Mouse (Mus musculus): ENCODE results near the gene Inpp4b. TPM values are rescaled to one million over a fixed set of nuclear protein-coding genes. Genes with fewer than 3 reads are reported as not detected.
"Not testable (repeated sequence)": the region's sequence is repeated elsewhere in the genome, so short reads cannot be mapped to it uniquely, and the experiment has no call there.

Gene Inpp4b
- polyA plus RNA-seq, 1 experiment from 2014 or later = 5.0 TPM

DNA sequence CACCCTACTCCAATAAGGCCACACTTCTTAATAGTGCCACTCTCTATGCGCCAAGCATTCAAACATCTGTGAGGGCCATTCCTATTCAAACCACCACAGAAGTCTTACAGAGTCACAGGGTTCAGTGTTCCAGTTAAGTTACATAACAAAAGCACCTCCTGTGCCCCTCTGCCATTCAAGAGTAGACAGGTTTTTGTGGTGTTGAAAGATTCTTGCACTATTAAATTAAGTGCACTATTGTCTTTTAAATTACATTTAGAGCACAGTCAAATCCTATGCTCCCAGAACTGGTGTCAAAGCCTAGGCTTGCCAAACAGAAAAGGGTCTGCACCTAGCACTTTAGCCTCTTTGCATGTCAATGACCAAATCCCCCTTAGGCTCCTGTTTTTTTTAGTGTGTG, 550.9 kb downstream of the Inpp4b start:
- H3K4me3 ChIP-seq = no peak overlapping the region
- H3K9me3 ChIP-seq = no peaks in the 10 kb centered on the region
- H3K27ac ChIP-seq = no peak overlapping the region
- DNase-seq (ENCODE audit: extremely low spot score, low spot score) = no peak
- H3K27me3 ChIP-seq (ENCODE audit: poor library complexity, severe bottlenecking) = no peaks in the 10 kb centered on the region
- WGBS = 78% methylated on average over 1 of the region's 1 CpGs
- no peaks in the 10 kb centered on the region for H3K4me1 ChIP-seq
- H3K36me3 ChIP-seq (replicated peaks) = no peaks in the 10 kb centered on the region

DNA sequence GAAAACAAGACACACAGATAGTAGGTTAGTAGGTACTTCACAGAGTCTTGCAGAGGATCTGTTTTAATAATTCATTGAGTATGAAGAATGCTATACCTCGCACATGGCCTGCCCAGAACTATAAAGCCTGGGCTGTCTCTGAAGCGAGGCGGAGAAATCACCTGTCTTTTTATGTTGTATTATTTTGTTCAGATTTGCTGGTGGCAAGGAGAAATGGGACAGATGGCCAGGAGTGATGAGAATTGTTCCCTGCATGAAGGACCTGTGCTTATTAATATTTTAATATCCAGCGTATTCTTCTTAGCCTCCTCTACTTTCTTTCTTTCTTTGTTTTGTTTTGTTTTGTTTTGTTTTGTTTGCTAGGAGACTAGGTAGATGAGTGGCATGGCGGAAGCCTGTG, 604.5 kb downstream of the Inpp4b start:
- H3K9me3 ChIP-seq = no peaks in the 10 kb centered on the region
- WGBS = 89% methylated on average over 5 of the region's 5 CpGs
- H3K36me3 ChIP-seq (replicated peaks) = no peaks in the 10 kb centered on the region
- no peak for DNase-seq (ENCODE audit: extremely low spot score, low spot score)
- H3K4me1 ChIP-seq = no peaks in the 10 kb centered on the region
- no peaks in the 10 kb centered on the region for H3K27me3 ChIP-seq (ENCODE audit: poor library complexity, severe bottlenecking)
- no peak overlapping the region for H3K27ac ChIP-seq
- no peak overlapping the region for H3K4me3 ChIP-seq

DNA sequence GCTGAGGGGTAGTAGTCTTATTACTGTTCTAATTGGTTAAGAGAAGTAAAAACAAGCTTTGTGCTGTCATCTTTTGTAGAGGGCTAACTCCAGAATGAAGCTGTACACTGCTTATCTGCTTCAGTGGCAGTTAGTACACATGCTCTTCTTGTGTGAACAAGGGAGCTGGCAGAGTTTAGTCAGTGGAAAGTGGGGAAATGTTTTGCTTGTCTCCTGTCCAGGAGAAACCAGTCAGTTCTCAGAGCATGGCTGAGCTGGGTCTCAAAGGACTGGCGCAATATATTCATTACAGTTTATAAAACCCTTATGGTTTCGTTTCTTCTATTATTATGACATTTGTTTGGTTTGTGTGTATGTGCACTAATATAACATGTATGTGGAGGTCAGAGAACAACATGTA, 610.7 kb downstream of the Inpp4b start:
- 92% methylated on average over 2 of the region's 2 CpGs for WGBS

DNA sequence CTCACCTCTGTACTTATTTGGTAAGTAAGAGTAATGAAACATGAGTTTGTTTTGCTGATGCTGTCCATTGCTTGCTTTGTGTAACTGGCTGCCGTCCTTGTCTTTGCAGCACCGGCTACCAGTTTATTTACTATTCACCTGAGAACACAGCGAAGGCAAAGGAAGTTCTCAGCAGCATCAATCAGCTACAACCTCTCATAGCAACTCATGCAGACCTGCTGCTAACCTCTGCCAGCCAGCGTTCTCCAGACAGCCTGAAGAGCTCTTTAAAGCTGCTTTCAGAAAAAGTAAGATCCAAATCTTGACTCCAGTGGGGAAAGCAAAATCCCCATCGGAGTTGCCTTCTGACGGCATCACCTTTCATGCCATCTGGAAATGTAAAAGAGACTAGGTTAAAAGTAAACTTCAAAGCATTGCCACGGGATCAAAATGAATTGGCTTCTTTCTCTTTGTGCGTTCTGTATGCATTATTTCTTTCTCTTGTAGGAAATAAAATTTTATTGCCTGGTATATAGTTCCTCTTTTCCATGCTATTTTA, 642.8 kb downstream of the Inpp4b start:
- Histone ChIP-seq H3K36me3 (replicated peaks) (no peaks in the 10 kb centered on the region), H3K4me3 (no peak overlapping the region), H3K27me3 (ENCODE audit: poor library complexity, severe bottlenecking) (no peaks in the 10 kb centered on the region), H3K4me1 (no peaks in the 10 kb centered on the region), H3K27ac (no peak overlapping the region), H3K9me3 (no peaks in the 10 kb centered on the region)
- no peak for DNase-seq (ENCODE audit: extremely low spot score, low spot score)
- 76% methylated on average over 8 of the region's 8 CpGs for WGBS

More for the DNA sequence above, 610.7 kb downstream of the Inpp4b start:
- Histone ChIP-seq H3K4me3 (no peak overlapping the region), H3K4me1 (no peaks in the 10 kb centered on the region), H3K27me3 (ENCODE audit: poor library complexity, severe bottlenecking) (no peaks in the 10 kb centered on the region), H3K27ac (no peak overlapping the region), H3K36me3 (replicated peaks) (no peaks in the 10 kb centered on the region), H3K9me3 (no peaks in the 10 kb centered on the region)
- DNase-seq (ENCODE audit: extremely low spot score, low spot score) = no peak

DNA sequence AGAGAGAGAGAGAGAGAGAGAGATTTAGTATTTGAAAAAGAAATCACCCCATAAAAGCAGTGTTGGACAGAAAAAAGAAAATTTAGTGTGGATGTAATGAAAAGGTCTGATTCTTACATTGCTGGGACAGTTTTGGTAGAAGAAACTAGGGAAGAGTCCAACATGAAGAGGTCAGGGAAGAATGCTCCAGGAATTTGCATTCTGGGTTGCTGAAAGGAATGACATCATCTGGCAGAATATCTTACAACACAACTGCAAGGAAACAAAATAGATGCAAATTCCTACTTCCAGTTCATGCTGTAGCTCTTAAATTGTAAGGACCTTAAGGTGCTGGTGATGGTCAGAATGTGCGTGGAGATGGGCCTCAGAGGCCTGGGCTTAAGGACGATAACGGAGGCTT, 650.6 kb downstream of the Inpp4b start:
- DNase-seq (ENCODE audit: extremely low spot score, low spot score) = no peak
- Histone ChIP-seq H3K4me1 (no peaks in the 10 kb centered on the region), H3K4me3 (no peak overlapping the region), H3K27me3 (ENCODE audit: poor library complexity, severe bottlenecking) (no peaks in the 10 kb centered on the region), H3K9me3 (no peaks in the 10 kb centered on the region), H3K36me3 (replicated peaks) (no peaks in the 10 kb centered on the region), H3K27ac (no peak overlapping the region)
- 92% methylated on average over 3 of the region's 3 CpGs for WGBS

DNA sequence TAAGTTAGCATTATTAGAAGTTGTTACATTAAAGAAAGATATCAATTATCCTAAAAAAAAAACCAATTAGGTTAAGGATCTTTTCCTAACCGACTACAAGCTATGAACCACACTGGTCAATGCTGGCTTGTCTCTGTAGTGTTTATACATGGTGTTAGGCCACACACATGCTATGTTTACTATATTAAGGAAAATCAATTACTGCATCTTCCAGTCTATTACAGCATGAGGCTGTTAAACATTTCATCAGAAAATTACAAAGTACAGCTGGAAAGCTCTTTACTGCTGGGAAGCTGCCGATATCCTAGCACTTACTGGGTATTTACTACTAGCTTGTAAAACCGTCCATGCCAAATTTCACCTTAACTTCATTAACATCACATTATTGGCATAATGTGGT, 653.9 kb downstream of the Inpp4b start:
- Histone ChIP-seq H3K4me1 (no peaks in the 10 kb centered on the region), H3K27me3 (ENCODE audit: poor library complexity, severe bottlenecking) (no peaks in the 10 kb centered on the region), H3K36me3 (replicated peaks) (no peaks in the 10 kb centered on the region), H3K27ac (no peak overlapping the region), H3K4me3 (no peak overlapping the region), H3K9me3 (no peaks in the 10 kb centered on the region)
- no peak for DNase-seq (ENCODE audit: extremely low spot score, low spot score)
- WGBS = 96% methylated on average over 3 of the region's 3 CpGs

DNA sequence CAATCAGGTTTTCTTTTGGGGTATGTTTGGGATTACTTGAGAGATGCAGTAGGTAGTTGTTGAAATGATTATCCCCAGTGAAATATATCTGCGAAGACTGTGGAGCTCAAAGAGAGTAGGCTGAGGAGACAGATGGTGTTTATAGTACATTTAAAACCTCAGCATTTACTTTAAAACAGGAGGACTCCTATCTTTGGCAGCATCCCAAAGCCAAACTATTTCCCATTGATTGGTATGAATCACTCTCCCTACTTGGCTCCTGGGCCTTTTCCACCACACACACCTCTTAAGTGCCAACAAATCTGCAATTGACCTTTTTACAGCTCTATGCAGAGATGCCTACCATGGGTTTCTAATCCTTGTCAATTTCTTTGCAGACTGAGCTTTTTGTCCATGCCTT, 654.5 kb downstream of the Inpp4b start:
- Histone ChIP-seq H3K4me1 (no peaks in the 10 kb centered on the region), H3K9me3 (no peaks in the 10 kb centered on the region), H3K27ac (no peak overlapping the region), H3K4me3 (no peak overlapping the region), H3K27me3 (ENCODE audit: poor library complexity, severe bottlenecking) (no peaks in the 10 kb centered on the region), H3K36me3 (replicated peaks) (no peaks in the 10 kb centered on the region)
- no peak for DNase-seq (ENCODE audit: extremely low spot score, low spot score)
- 89% methylated on average over 1 of the region's 1 CpGs for WGBS

DNA sequence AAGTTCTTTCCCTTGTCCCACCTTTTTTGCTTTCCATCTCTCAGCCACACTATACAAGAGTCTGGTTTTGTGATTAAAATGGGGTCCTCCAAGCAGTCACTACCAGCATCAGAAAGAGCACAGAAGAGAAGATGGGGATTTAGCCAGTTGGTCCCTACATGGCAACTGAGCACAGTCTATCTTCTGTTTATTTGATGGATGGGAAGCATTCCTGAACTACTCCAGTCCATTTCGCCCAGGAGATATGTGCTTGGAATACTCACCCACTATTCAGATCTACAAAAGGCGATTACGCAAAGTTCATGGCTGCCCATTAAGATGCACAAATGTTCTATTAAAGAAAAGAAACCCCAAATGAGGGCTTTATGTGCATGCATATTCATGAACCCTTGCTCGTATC, 661.8 kb downstream of the Inpp4b start:
- WGBS = 96% methylated on average over 4 of the region's 4 CpGs
- Histone ChIP-seq H3K4me1 (no peaks in the 10 kb centered on the region), H3K36me3 (replicated peaks) (no peaks in the 10 kb centered on the region), H3K4me3 (no peak overlapping the region), H3K27me3 (ENCODE audit: poor library complexity, severe bottlenecking) (no peaks in the 10 kb centered on the region), H3K27ac (no peak overlapping the region), H3K9me3 (no peaks in the 10 kb centered on the region)
- no peak for DNase-seq (ENCODE audit: extremely low spot score, low spot score)

DNA sequence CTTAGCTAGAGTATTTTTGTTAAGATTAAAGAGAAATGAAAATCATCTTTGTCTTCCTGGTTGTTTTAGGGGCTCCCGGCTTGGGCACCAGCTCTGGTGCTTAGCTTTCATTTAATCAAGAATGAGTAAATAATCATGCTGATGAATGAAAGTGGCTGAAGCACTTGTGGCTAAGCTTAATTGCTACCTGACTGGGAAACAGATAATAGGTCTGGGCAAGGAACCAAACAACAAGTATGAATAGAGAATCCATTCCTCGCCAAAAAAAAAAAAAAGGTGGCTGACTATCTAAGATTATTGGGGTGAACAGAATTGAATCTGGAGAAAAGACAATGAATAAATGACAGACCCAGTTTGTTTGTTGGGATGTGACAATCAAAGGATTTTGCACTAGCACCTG, 663.1 kb downstream of the Inpp4b start:
- WGBS = 73% methylated on average over 2 of the region's 2 CpGs
- no peaks in the 10 kb centered on the region for H3K4me1 ChIP-seq
- H3K4me3 ChIP-seq = no peak overlapping the region
- DNase-seq (ENCODE audit: extremely low spot score, low spot score) = no peak
- no peaks in the 10 kb centered on the region for H3K36me3 ChIP-seq (replicated peaks)
- no peaks in the 10 kb centered on the region for H3K27me3 ChIP-seq (ENCODE audit: poor library complexity, severe bottlenecking)
- H3K27ac ChIP-seq = no peak overlapping the region
- no peaks in the 10 kb centered on the region for H3K9me3 ChIP-seq

DNA sequence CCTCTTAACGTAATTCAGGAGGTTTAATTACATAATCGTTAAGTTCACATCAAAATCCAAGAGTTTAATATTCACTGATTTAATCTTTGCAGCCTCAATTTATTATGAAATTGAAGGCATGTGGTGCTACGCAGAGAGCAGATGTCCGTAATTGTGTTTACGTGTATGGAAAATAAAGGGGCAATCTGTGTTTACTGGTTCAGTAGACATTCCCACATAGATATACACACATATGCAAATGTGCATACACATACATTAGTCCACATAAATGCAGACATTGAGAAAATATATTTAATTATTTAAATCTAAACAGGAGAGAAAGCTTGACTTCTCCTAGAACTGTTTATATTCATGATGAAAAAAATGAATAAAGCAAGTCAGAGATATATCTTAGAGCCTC, 675.4 kb downstream of the Inpp4b start:
- Histone ChIP-seq H3K27ac (no peak overlapping the region), H3K4me3 (no peak overlapping the region), H3K36me3 (replicated peaks) (no peaks in the 10 kb centered on the region), H3K27me3 (ENCODE audit: poor library complexity, severe bottlenecking) (no peaks in the 10 kb centered on the region), H3K4me1 (no peaks in the 10 kb centered on the region), H3K9me3 (no peaks in the 10 kb centered on the region)
- WGBS = 92% methylated on average over 5 of the region's 5 CpGs
- DNase-seq (ENCODE audit: extremely low spot score, low spot score) = no peak

DNA sequence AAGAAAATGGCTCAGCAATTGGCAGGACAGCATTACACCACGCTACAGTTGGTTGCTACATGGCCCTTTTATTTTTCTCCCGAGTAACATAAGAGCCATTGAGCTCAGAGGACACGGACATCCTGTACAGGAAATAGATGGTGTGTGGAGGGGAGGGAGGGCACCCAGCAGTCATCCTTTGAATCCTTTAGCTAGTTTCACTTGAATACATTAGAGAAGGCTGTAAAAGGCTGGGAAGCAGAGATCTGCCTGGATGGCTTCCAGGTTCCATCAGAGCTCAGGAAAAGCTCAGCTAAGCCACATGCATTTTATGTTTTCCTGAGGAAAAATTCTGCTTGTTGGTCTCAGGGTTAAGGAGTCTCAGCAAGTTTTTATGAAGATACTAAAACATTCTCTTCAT, 685.0 kb downstream of the Inpp4b start:
- no peak for DNase-seq (ENCODE audit: extremely low spot score, low spot score)
- Histone ChIP-seq H3K27me3 (ENCODE audit: poor library complexity, severe bottlenecking) (no peaks in the 10 kb centered on the region), H3K4me1 (no peaks in the 10 kb centered on the region), H3K27ac (no peak overlapping the region), H3K9me3 (no peaks in the 10 kb centered on the region), H3K36me3 (replicated peaks) (no peaks in the 10 kb centered on the region), H3K4me3 (no peak overlapping the region)
- WGBS = 76% methylated on average over 3 of the region's 3 CpGs

DNA sequence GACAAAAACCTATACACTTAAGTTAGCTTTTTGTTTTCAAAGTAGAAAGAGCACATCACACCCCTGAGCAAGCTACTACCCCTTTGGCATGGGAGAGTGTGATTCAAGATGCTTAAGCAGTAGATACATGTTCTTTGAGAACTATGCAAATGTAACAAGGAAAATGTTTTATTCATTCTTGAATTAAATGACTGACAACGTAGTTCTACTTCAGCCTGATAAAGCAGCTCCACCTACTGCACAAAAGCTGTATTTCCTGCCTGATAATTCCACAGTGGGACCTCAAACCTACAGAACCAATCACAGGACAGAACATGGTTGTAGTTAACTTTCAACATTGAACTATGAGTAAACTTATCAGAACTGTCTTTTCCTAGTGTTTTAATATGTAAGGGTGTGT, 686.5 kb downstream of the Inpp4b start:
- Histone ChIP-seq H3K27ac (no peak overlapping the region), H3K4me1 (no peaks in the 10 kb centered on the region), H3K36me3 (replicated peaks) (no peaks in the 10 kb centered on the region), H3K9me3 (no peaks in the 10 kb centered on the region), H3K4me3 (no peak overlapping the region), H3K27me3 (ENCODE audit: poor library complexity, severe bottlenecking) (no peaks in the 10 kb centered on the region)
- DNase-seq (ENCODE audit: extremely low spot score, low spot score) = no peak
- 48% methylated on average over 1 of the region's 1 CpGs for WGBS

DNA sequence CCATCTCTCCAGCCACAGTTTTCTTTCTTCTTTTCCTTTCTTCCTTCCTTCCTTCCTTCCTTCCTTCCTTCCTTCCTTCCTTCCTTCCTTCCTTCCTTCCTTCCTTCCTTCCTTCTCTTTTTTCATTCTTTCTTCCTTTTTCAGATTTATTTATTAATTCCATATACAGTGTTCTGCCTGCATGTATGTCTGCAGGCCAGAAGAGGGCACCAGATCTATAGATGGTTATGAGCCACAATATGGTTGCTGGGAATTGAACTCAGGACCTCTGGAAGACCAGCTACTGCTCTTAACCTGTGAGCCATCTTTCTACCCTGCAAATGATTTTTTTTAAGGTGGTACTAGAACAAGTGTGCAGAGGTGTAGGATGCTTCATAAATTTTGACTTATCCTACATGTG, 689.7 kb downstream of the Inpp4b start:
- not testable (repeated sequence) for H3K4me3 ChIP-seq, H3K27ac ChIP-seq, H3K4me1 ChIP-seq

DNA sequence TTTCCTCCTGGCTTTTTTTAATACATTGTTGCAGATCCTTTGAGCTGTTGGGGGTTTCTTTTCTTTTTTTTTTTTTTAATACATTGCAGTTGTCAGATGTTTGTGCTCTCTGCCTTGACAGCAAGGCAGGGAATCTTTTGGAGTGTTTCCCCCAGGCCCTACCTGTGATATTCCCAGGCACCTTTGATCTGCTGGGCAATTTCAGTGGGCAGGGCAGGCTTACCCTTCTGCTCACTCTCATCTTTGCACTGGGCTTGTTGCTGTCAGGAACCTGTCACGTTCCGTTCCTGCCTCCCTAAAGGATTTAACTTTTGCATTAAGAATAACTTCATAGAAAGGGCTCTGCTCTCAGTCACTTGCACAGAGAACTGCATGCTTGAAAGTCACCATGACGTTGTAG, 711.7 kb downstream of the Inpp4b start:
- H3K4me3 ChIP-seq = no peak overlapping the region
- no peak overlapping the region for H3K27ac ChIP-seq
- no peaks in the 10 kb centered on the region for H3K36me3 ChIP-seq (replicated peaks)
- no peak for DNase-seq (ENCODE audit: extremely low spot score, low spot score)
- no peaks in the 10 kb centered on the region for H3K4me1 ChIP-seq
- 75% methylated on average over 3 of the region's 3 CpGs for WGBS
- H3K9me3 ChIP-seq = no peaks in the 10 kb centered on the region
- no peaks in the 10 kb centered on the region for H3K27me3 ChIP-seq (ENCODE audit: poor library complexity, severe bottlenecking)

More for the DNA sequence above, 689.7 kb downstream of the Inpp4b start:
- H3K36me3 ChIP-seq (replicated peaks); DNase-seq (ENCODE audit: extremely low spot score, low spot score); H3K27me3 ChIP-seq (ENCODE audit: poor library complexity, severe bottlenecking); H3K9me3 ChIP-seq: not testable (repeated sequence)

Data from forebrain, embryonic 10.5 days (tissue).